Mouse (Mus musculus): ENCODE measurements around the gene Nprl3. TPM values are rescaled to one million over a fixed set of nuclear protein-coding genes. Genes with fewer than 3 reads are reported as not detected.

Gene Nprl3
- total RNA-seq, 2 experiments from 2014 or later = 58.0 to 187 TPM

DNA sequence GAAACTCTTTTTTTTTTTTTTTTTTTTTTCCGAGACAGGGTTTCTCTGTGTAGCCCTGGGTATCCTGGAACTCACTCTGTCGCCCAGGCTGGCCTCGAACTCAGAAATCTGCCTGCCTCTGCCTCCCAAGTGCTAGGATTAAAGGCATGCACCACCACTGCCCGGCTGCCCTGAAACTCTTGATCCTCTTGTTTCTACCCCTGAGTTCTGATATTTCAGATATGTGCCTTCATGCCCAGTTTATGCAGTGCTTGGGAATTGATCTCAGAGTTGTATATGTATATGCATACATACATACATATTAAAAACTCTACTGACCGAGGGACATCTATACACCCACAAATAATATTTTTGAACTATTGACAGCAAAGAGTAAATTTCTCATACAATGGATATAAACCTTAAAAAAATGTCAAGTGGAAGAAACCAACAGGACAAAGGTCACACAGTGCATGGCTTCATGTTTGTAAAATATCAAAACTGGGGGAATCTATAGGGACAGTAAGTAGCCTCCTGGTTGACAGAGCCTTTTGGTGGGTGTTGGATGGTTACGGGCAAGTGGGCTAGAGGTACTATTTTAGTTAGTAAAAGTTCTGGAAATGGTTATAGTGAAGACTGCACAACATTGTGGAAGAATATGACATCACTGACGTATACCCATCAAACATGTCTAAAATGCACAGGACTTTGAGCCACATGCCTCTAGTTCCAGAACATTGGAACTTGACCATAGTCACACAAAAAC, 17.7 kb upstream of the Nprl3 start:
- peak; percentile 25 for ATAC-seq (replicated peaks; ENCODE audit: low FRiP score, poor library complexity, severe bottlenecking)

GRCm38 (mm10) chr11:32284582-32284981, 17.1 kb upstream of the Nprl3 start:
- ATAC-seq (replicated peaks; ENCODE audit: low FRiP score, poor library complexity, severe bottlenecking) = peak; percentile 25

DNA sequence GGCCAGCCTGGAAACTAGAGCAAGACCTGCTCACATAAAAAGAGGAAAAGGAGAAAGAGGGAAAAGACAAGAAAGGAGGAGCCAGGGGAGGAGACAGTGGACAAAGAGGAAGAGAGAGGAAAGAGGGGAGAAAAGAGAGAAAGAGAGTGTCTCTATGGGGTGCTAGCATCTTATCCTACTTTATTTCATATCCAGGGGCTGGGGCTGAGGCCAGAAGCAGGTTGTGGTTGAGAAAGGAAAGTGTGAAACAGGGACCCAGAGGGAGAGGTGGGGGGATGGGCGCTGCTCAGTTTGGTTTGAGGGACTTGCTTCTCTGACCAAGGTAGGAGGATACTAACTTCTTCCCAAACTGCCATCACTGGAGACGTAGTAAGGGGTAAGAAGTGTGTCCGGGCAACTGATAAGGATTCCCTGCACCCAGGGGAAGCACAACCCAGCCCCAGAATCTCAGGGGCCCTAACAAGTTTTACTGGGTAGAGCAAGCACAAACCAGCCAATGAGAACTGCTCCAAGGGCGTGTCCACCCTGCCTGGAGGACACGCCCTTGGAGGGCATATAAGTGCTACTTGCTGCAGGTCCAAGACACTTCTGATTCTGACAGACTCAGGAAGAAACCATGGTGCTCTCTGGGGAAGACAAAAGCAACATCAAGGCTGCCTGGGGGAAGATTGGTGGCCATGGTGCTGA, 15.7 kb upstream of the Nprl3 start, which contains the start of gene Hba-a1:
Gene Hba-a1 (plus strand): TSS at position 421 of the 687 bp plus-strand sequence.
- ATAC-seq (replicated peaks; ENCODE audit: low FRiP score, poor library complexity, severe bottlenecking) = peak; percentile 41

DNA sequence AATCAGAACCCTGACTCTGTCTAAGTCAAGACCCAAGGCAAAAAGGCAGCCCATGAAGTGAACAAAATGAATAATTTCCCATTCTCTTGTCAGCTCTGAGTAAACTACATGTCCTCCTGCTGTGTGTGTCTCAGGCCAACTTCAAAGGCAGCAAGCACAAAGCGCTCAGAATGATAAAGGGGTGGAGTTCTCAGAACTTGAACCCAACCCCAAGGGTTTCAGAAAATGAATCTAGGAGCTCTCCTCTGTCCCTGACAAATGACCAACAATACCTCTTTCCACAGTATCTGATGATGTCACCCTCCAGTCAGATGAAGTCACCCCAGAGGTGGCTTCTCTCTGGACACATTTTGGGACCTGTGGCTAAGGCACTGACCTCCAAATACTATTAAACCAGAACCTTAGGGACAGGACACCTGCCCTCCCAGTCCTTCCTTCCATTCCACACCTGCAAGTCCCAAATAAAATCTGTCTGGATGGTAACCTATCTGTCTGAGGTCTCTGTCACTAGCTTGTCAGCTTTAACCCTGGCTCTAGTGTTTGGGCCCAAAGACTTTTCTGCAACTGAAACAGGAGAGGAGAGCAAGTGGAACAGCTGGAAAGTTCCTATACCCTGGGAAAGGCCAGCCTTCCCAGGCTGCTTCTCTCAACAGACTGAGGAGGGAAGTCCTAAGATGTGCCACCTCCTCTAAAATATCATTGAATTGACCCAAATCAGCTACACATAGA, 14.1 kb upstream of the Nprl3 start:
- ATAC-seq (replicated peaks; ENCODE audit: low FRiP score, poor library complexity, severe bottlenecking) = no peak

GRCm38 (mm10) chr11:32280646-32281045, 13.1 kb upstream of the Nprl3 start:
- no peak for ATAC-seq (replicated peaks; ENCODE audit: low FRiP score, poor library complexity, severe bottlenecking)

DNA sequence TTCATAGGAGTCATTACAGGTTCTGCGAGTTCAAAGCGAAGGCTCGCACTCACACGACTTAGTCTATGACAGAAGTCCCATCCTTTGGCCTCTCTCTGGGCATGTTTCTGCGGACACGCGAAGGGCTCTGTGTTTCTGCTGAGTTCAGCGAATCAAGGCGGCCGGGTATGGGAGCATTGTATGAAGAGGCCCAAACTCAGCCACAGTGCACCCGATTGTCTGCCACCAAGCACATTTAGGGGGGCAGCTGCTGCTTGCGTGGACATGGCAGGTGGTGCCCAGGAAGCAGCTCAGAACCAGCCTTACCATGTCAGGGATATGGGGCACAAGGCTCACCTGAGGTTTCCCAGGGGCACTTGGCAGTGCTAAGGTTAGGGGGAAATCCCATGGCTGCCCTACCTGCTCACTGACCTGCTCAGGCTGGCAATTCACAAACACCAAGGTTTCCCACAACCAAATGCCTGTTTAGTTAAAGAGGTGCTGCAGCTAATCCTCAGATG, 11.0 kb upstream of the Nprl3 start:
- no peak for ATAC-seq (replicated peaks; ENCODE audit: low FRiP score, poor library complexity, severe bottlenecking)

DNA sequence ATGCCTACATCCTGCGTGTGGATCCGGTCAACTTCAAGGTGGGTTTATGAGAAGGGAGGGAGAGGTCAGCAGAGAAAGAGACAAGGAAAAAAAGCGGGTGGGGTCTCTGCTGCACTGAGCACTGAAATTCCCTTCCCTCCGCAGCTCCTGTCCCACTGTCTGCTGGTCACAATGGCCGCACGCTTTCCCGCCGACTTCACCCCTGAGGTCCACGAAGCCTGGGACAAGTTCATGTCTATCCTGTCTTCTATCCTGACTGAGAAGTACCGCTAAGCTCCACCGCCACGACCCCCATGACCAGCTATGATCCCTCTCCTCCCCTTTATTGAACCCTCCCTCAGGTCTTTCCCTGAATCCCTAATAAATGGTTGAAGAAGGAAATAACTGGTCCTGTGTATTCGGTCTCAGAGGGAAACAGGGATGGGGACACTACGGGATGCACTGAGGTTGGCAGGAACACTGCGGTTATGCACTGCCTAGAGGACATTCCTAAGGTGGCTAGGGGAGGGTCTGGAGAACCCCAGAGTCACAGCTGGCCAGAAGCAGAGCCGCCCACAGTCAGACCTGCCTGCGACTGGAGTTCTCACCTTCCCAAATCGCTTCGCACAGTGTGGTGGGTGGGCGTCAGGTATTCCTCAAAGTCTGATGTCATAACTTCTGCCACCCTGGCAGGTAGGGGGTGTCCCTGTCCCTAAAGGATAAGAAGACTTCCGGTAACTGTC, 10.4 kb upstream of the Nprl3 start:
- no peak for ATAC-seq (replicated peaks; ENCODE audit: low FRiP score, poor library complexity, severe bottlenecking)

GRCm38 (mm10) chr11:32276347-32276746, 8.8 kb upstream of the Nprl3 start, which contains the start of gene Hba-x:
Hba-x (plus strand) TSS chr11:32276400.
- ATAC-seq (replicated peaks; ENCODE audit: low FRiP score, poor library complexity, severe bottlenecking) = no peak

DNA sequence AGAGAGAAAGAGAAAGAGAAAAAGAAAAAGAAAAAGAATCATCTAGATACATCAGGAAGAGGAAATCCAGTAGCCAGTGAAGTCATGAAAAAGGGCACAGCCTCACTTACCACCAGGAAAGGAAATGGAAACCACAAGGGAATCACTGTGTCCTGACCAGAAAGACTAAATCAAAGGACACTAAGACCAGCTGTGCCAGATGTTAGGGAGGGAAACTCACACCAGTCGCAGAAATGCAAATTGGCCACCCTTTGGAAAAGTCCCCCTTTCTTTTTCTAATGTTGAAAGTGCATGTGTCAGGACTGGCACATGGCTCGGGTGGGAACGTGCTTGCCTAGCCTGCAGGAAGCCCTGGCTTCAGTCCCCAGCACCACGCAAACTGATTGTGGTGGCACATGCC, 3.7 kb upstream of the Nprl3 start:
- ATAC-seq (replicated peaks; ENCODE audit: low FRiP score, poor library complexity, severe bottlenecking) = no peak

- peak; percentile 66 for ATAC-seq (replicated peaks; ENCODE audit: low FRiP score, poor library complexity, severe bottlenecking)
Observed at GRCm38 (mm10) chr11:32268952-32269351, 1.4 kb upstream of the Nprl3 start.

DNA sequence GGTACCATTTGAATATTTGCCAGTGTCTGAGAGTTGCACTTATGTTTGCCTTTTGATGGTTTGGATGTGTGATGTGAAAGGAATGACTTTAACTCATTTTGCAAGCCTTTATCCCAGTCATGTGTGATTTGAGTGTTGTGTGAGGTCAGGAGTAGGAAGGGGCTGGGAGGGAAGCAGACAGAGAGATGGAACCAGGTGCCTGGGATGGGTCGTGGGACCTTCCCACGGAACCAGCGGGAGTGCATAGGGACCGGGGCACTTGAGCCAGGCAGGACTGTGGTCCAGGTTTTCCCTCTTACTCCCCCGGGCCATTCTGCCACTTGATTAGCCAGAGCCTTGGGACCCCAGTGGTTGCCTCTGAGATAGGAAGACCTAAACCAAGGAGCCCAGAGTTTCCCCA, 457 bp upstream of the Nprl3 start:
- ATAC-seq (replicated peaks; ENCODE audit: low FRiP score, poor library complexity, severe bottlenecking) = peak; percentile 17

- no peak for ATAC-seq (replicated peaks; ENCODE audit: low FRiP score, poor library complexity, severe bottlenecking)
Observed at GRCm38 (mm10) chr11:32266776-32267175, 731 bp downstream of the Nprl3 start.

GRCm38 (mm10) chr11:32266194-32266593, 1.3 kb downstream of the Nprl3 start:
- ATAC-seq (replicated peaks; ENCODE audit: low FRiP score, poor library complexity, severe bottlenecking) = no peak

- ATAC-seq (replicated peaks; ENCODE audit: low FRiP score, poor library complexity, severe bottlenecking) = peak; percentile 59
Observed at GRCm38 (mm10) chr11:32265117-32265738, 2.3 kb downstream of the Nprl3 start.

GRCm38 (mm10) chr11:32262674-32263415, 4.7 kb downstream of the Nprl3 start:
- no peak for ATAC-seq (replicated peaks; ENCODE audit: low FRiP score, poor library complexity, severe bottlenecking)

GRCm38 (mm10) chr11:32256566-32256965, 10.9 kb downstream of the Nprl3 start:
- ATAC-seq (replicated peaks; ENCODE audit: low FRiP score, poor library complexity, severe bottlenecking) = peak; percentile 5; the same call in 1 of the 2 replicates

GRCm38 (mm10) chr11:32256146-32256545, 11.4 kb downstream of the Nprl3 start:
- ATAC-seq (replicated peaks; ENCODE audit: low FRiP score, poor library complexity, severe bottlenecking) = peak; percentile 88

- ATAC-seq (replicated peaks; ENCODE audit: low FRiP score, poor library complexity, severe bottlenecking) = no peak
Observed at GRCm38 (mm10) chr11:32253121-32253520, 14.4 kb downstream of the Nprl3 start.
